Mouse (Mus musculus) embryonic fibroblast, embryonic 13.5 days (primary cell): Measurements from ENCODE around the gene Aqp9.

ENCODE experiments used
- CTCF ChIP-seq: IDR thresholded peaks from 2 replicates; pipeline ENCODE4 v1.5.1; 2011; ENCODE audit warnings: mild to moderate bottlenecking, control low read depth, low read length, moderate library complexity, borderline replicate concordance; ENCODE audit not compliant: insufficient read depth
- POLR2A ChIP-seq: IDR thresholded peaks from 2 replicates; pipeline ENCODE4 v1.6.1; 2011; ENCODE audit warnings: low read depth, mild to moderate bottlenecking, control low read depth, low read length, moderate library complexity

DNA sequence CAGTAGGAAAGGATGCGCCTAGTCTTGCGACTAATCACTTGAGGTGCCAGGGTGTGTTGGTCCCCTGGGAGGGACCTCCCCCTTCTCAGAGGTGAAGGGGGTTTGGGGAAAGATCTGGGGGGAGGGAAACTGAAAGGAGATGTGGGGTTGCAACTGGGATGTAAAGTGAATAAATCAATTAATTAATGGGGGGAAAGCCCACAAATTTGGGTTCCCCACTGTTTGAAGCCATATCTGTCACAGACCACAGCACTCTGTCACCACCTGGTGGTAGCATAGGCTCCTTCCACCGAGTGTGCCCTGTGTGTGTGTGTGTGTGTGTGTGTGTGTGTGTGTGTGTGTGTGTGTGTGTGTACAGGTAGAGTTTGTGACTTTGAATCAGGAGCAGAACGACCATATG, 94.7 kb downstream of the Aqp9 start:
- peak; percentile 85; the same call in 1 of the 2 replicates for TF ChIP-seq CTCF
- TF ChIP-seq POLR2A = no peak
